Mouse (Mus musculus) stomach, adult 2 months (tissue): ENCODE results near the gene Mfsd4b4. TPM values are rescaled to one million over a fixed set of nuclear protein-coding genes. Genes with fewer than 3 reads are reported as not detected.

Source experiments
- polyA plus RNA-seq: library from polyadenylated mRNA; depleted of rRNA; stranded (reverse); fragments of >200 nt; gene quantifications from 2 replicates; pipeline ENCODE4 v1.2.3, GENCODE M21; 2012; rRNA removed

The Mfsd4b4 gene
- 0.17 and 0.57 TPM in 2 replicates for polyA plus RNA-seq

GRCm38 (mm10) chr10:39898874-39899371 lies at the start of gene Mfsd4b4:
Gene Mfsd4b4 (minus strand): TSS chr10:39899238.

GRCm38 (mm10) chr10:39926616-39927139 lies 27.6 kb upstream of the Mfsd4b4 start, which contains the start of gene Mfsd4b2:
Gene Mfsd4b2 (minus strand): TSS chr10:39926923.

Other genes starting within 250 kb of the Mfsd4b4 start
- gene Rev3l, start 167.1 kb downstream of the Mfsd4b4 start, polyA plus RNA-seq = 1.4 and 2.5 TPM in 2 replicates
- not detected in 2 replicates for gene Mfsd4b2, start 27.7 kb upstream of the Mfsd4b4 start, polyA plus RNA-seq
- gene Mfsd4b3, start 60.9 kb upstream of the Mfsd4b4 start, polyA plus RNA-seq = 0.93 and 0.97 TPM in 2 replicates
- 0.05 and 0.11 TPM in 2 replicates for gene Mfsd4b5, start 87.4 kb upstream of the Mfsd4b4 start, polyA plus RNA-seq
- 0.11 and 0.16 TPM in 2 replicates for gene Mfsd4b1, start 126.0 kb upstream of the Mfsd4b4 start, polyA plus RNA-seq
- gene Slc16a10, start 243.0 kb upstream of the Mfsd4b4 start, polyA plus RNA-seq = 2.3 and 3.2 TPM in 2 replicates